Mouse (Mus musculus) spleen, embryonic (tissue): ENCODE data around the gene Ly6f.
"Not testable (repeated sequence)": the region's sequence is repeated elsewhere in the genome, so short reads cannot be mapped to it uniquely, and the experiment has no call there.

Source experiments
- CTCF ChIA-PET: fragments of 350-600 bp; sonication (Branson Sonifier 250); formaldehyde crosslinking; loops from one replicate; lab custom pipeline; 2022; lab: Charles Lee

Gene Ly6f

GRCm38 (mm10) chr15:75268121-75268520 lies at the start of gene Ly6f:
Gene Ly6f (plus strand): TSS chr15:75268421.
- CTCF ChIA-PET: no interaction called here

GRCm38 (mm10) chr15:75221942-75222341 lies 46.3 kb upstream of the Ly6f start:
- CTCF ChIA-PET: no interaction called here

GRCm38 (mm10) chr15:75237736-75238288 lies 30.4 kb upstream of the Ly6f start:
- CTCF ChIA-PET: no interaction called here

- CTCF ChIA-PET: no interaction called here
Measured at GRCm38 (mm10) chr15:75240558-75240957, 27.7 kb upstream of the Ly6f start.

GRCm38 (mm10) chr15:75242756-75243640 lies 25.2 kb upstream of the Ly6f start:
- CTCF ChIA-PET: no interaction called here

GRCm38 (mm10) chr15:75254671-75255070 lies 13.6 kb upstream of the Ly6f start:
- CTCF ChIA-PET: no interaction called here

GRCm38 (mm10) chr15:75265863-75266262 lies 2.4 kb upstream of the Ly6f start:
- CTCF ChIA-PET: no interaction called here

- CTCF ChIA-PET: no interaction called here
Measured at GRCm38 (mm10) chr15:75266626-75267025, 1.6 kb upstream of the Ly6f start.

GRCm38 (mm10) chr15:75268916-75269829 lies 952 bp downstream of the Ly6f start:
- CTCF ChIA-PET: no interaction called here

- CTCF ChIA-PET: no interaction called here
Measured at GRCm38 (mm10) chr15:75270169-75270568, 1.9 kb downstream of the Ly6f start.

- CTCF ChIA-PET: no interaction called here
Measured at GRCm38 (mm10) chr15:75270691-75271362, 2.6 kb downstream of the Ly6f start.

GRCm38 (mm10) chr15:75271426-75271825 lies 3.2 kb downstream of the Ly6f start:
- CTCF ChIA-PET: no interaction called here

- CTCF ChIA-PET: no interaction called here
Measured at GRCm38 (mm10) chr15:75271891-75272290, 3.7 kb downstream of the Ly6f start.

GRCm38 (mm10) chr15:75281991-75282390 lies 13.8 kb downstream of the Ly6f start:
- CTCF ChIA-PET: not testable (repeated sequence)

- CTCF ChIA-PET: not testable (repeated sequence)
Measured at GRCm38 (mm10) chr15:75286512-75286911, 18.3 kb downstream of the Ly6f start.

- CTCF ChIA-PET: no interaction called here
Measured at GRCm38 (mm10) chr15:75292377-75292776, 24.2 kb downstream of the Ly6f start.

GRCm38 (mm10) chr15:75293873-75294385 lies 25.7 kb downstream of the Ly6f start:
- CTCF ChIA-PET: no interaction called here

GRCm38 (mm10) chr15:75306101-75306500 lies 37.9 kb downstream of the Ly6f start:
- CTCF ChIA-PET: no interaction called here

GRCm38 (mm10) chr15:75309186-75309585 lies 41.0 kb downstream of the Ly6f start:
- CTCF ChIA-PET: no interaction called here

GRCm38 (mm10) chr15:75309946-75310345 lies 41.7 kb downstream of the Ly6f start:
- CTCF ChIA-PET: no interaction called here

GRCm38 (mm10) chr15:75314421-75314820 lies 46.2 kb downstream of the Ly6f start:
- CTCF ChIA-PET: no interaction called here
